Mouse (Mus musculus): Measurements from ENCODE around the gene Ptgir. TPM values are rescaled to one million over a fixed set of nuclear protein-coding genes. Genes with fewer than 3 reads are reported as not detected.
"Not testable (repeated sequence)": the region's sequence is repeated elsewhere in the genome, so short reads cannot be mapped to it uniquely, and the experiment has no call there.

Gene Ptgir
- polyA plus RNA-seq, 1 experiment = 1.7 TPM

- Histone ChIP-seq H3K27ac (ENCODE audit: insufficient read depth, low read depth, low read length) (no peak overlapping the region), H3K4me1 (ENCODE audit: control insufficient read depth, insufficient read depth, insufficient read length, low read length) (peaks cover 8% of the 10 kb centered on the region), H3K36me3 (ENCODE audit: control insufficient read depth, insufficient read depth, low read length) (no peaks in the 10 kb centered on the region), H3K4me3 (ENCODE audit: low read depth, low read length) (peak overlapping the region; percentile 29), H3K27me3 (ENCODE audit: control insufficient read depth, insufficient read depth, low read length) (peaks cover 37% of the 10 kb centered on the region)
- 32% methylated on average over 21 of the region's 22 CpGs for WGBS
- TF ChIP-seq CTCF (IDR thresholded peaks at IDR 0.05; ENCODE audit: extremely low read depth, insufficient read length, insufficient replicate concordance, low read depth, low read length) (no peak), POLR2A (IDR thresholded peaks at IDR 0.05; ENCODE audit: low read depth, low read length) (no peak)
Measured at GRCm38 (mm10) chr7:16947349-16947895, 41.1 kb downstream of the Ptgir start.

- H3K36me3 ChIP-seq (ENCODE audit: control insufficient read depth, insufficient read depth, low read length) = no peaks in the 10 kb centered on the region
- peaks cover 8% of the 10 kb centered on the region for H3K4me1 ChIP-seq (ENCODE audit: control insufficient read depth, insufficient read depth, insufficient read length, low read length)
- TF ChIP-seq POLR2A (IDR thresholded peaks at IDR 0.05; ENCODE audit: low read depth, low read length) (no peak), CTCF (IDR thresholded peaks at IDR 0.05; ENCODE audit: extremely low read depth, insufficient read length, insufficient replicate concordance, low read depth, low read length) (no peak)
- no peak overlapping the region for H3K27ac ChIP-seq (ENCODE audit: insufficient read depth, low read depth, low read length)
- no peak overlapping the region for H3K4me3 ChIP-seq (ENCODE audit: low read depth, low read length)
- 6% methylated on average over 4 of the region's 4 CpGs for WGBS
- H3K27me3 ChIP-seq (ENCODE audit: control insufficient read depth, insufficient read depth, low read length) = peaks cover 37% of the 10 kb centered on the region
Measured at GRCm38 (mm10) chr7:16947959-16948361, 41.7 kb downstream of the Ptgir start.

- Histone ChIP-seq H3K27me3 (ENCODE audit: control insufficient read depth, insufficient read depth, low read length) (peaks cover 37% of the 10 kb centered on the region), H3K27ac (ENCODE audit: insufficient read depth, low read depth, low read length) (no peak overlapping the region), H3K4me3 (ENCODE audit: low read depth, low read length) (no peak overlapping the region), H3K36me3 (ENCODE audit: control insufficient read depth, insufficient read depth, low read length) (no peaks in the 10 kb centered on the region), H3K4me1 (ENCODE audit: control insufficient read depth, insufficient read depth, insufficient read length, low read length) (peaks cover 8% of the 10 kb centered on the region)
- no peak for TF ChIP-seq CTCF (IDR thresholded peaks at IDR 0.05; ENCODE audit: extremely low read depth, insufficient read length, insufficient replicate concordance, low read depth, low read length)
- TF ChIP-seq POLR2A (IDR thresholded peaks at IDR 0.05; ENCODE audit: low read depth, low read length) = no peak
- WGBS = 68% methylated on average over 8 of the region's 8 CpGs
Measured at GRCm38 (mm10) chr7:16948923-16949458, 42.7 kb downstream of the Ptgir start.

- H3K27ac ChIP-seq (ENCODE audit: insufficient read depth, low read depth, low read length) = no peak overlapping the region
- H3K36me3 ChIP-seq (ENCODE audit: control insufficient read depth, insufficient read depth, low read length) = no peaks in the 10 kb centered on the region
- peak overlapping the region; percentile 40 for H3K4me3 ChIP-seq (ENCODE audit: low read depth, low read length)
Measured at GRCm38 (mm10) chr7:16949908-16950841, 43.9 kb downstream of the Ptgir start.

GRCm38 (mm10) chr7:16950861-16951635, 44.8 kb downstream of the Ptgir start:
- WGBS = 16% methylated on average over 18 of the region's 18 CpGs
- no peak overlapping the region for H3K4me3 ChIP-seq (ENCODE audit: low read depth, low read length)
- TF ChIP-seq CTCF (IDR thresholded peaks at IDR 0.05; ENCODE audit: extremely low read depth, insufficient read length, insufficient replicate concordance, low read depth, low read length) (peak; percentile 68), POLR2A (IDR thresholded peaks at IDR 0.05; ENCODE audit: low read depth, low read length) (no peak)
- H3K27ac ChIP-seq (ENCODE audit: insufficient read depth, low read depth, low read length) = no peak overlapping the region
- H3K4me1 ChIP-seq (ENCODE audit: control insufficient read depth, insufficient read depth, insufficient read length, low read length) = no peaks in the 10 kb centered on the region; the same call in 1 of the 2 replicates
- peaks cover 17% of the 10 kb centered on the region for H3K27me3 ChIP-seq (ENCODE audit: control insufficient read depth, insufficient read depth, low read length)
- H3K36me3 ChIP-seq (ENCODE audit: control insufficient read depth, insufficient read depth, low read length) = no peaks in the 10 kb centered on the region

More at GRCm38 (mm10) chr7:16949908-16950841, 43.9 kb downstream of the Ptgir start:
- TF ChIP-seq CTCF (IDR thresholded peaks at IDR 0.05; ENCODE audit: extremely low read depth, insufficient read length, insufficient replicate concordance, low read depth, low read length) = peak; percentile 85
- TF ChIP-seq POLR2A (IDR thresholded peaks at IDR 0.05; ENCODE audit: low read depth, low read length) = no peak
- Histone ChIP-seq H3K27me3 (ENCODE audit: control insufficient read depth, insufficient read depth, low read length) (peaks cover 25% of the 10 kb centered on the region), H3K4me1 (ENCODE audit: control insufficient read depth, insufficient read depth, insufficient read length, low read length) (no peaks in the 10 kb centered on the region; the same call in 1 of the 2 replicates)
- WGBS = 9% methylated on average over 29 of the region's 29 CpGs

GRCm38 (mm10) chr7:16953776-16954175, 47.5 kb downstream of the Ptgir start:
- 65% methylated on average over 2 of the region's 2 CpGs for WGBS
- H3K4me1 ChIP-seq (ENCODE audit: control insufficient read depth, insufficient read depth, insufficient read length, low read length); H3K4me3 ChIP-seq (ENCODE audit: low read depth, low read length); H3K27ac ChIP-seq (ENCODE audit: insufficient read depth, low read depth, low read length); H3K36me3 ChIP-seq (ENCODE audit: control insufficient read depth, insufficient read depth, low read length); H3K27me3 ChIP-seq (ENCODE audit: control insufficient read depth, insufficient read depth, low read length): not testable (repeated sequence)
